Mouse (Mus musculus) hindbrain, embryonic 11.5 days (tissue): Measurements from ENCODE around the gene Olfr287. TPM values are rescaled to one million over a fixed set of nuclear protein-coding genes. Genes with fewer than 3 reads are reported as not detected.

Experiments
- ATAC-seq: fragments of 200-750 bp; cut with Nextera tagmentation; 2 replicates; pipeline ENCODE4 v1.8.0; 2017; ENCODE audit warnings: mild to moderate bottlenecking, moderate TSS enrichment, moderate library complexity; ENCODE audit not compliant: low FRiP score
- DNase-seq: peaks from one replicate; pipeline ENCODE4 v3.0.0-alpha.2; 2015; ENCODE audit warnings: low spot score
- H3K27ac ChIP-seq: fragments of 300-500 bp; sonication (generic); 2 replicates; pipeline ENCODE4 v1.5.1; 2014; ENCODE audit warnings: mild to moderate bottlenecking, low read depth, low read length
- H3K27me3 ChIP-seq: fragments of 300-500 bp; sonication (generic); 2 replicates; pipeline ENCODE4 v1.6.1; 2014; ENCODE audit warnings: mild to moderate bottlenecking, low read length, moderate library complexity, mixed read lengths; ENCODE audit not compliant: control insufficient read depth, insufficient read depth
- H3K36me3 ChIP-seq: fragments of 300-500 bp; sonication (generic); 2 replicates; pipeline ENCODE4 v1.6.1; 2014; ENCODE audit warnings: mild to moderate bottlenecking, low read length, moderate library complexity, mixed read lengths; ENCODE audit not compliant: control insufficient read depth, insufficient read depth
- H3K4me1 ChIP-seq: fragments of 300-500 bp; sonication (generic); replicated peaks from 2 replicates; pipeline ENCODE4 v1.6.1; 2014; ENCODE audit warnings: low read length, mixed read lengths; ENCODE audit not compliant: control insufficient read depth, insufficient read depth
- H3K4me2 ChIP-seq: fragments of 300-500 bp; sonication (generic); replicated peaks from 2 replicates; pipeline ENCODE4 v1.6.1; 2014; ENCODE audit warnings: mild to moderate bottlenecking, low read depth, low read length
- H3K4me3 ChIP-seq: fragments of 300-500 bp; sonication (generic); 2 replicates; pipeline ENCODE4 v1.5.1; 2014; ENCODE audit warnings: low read depth, low read length
- H3K9ac ChIP-seq: fragments of 300-500 bp; sonication (generic); 2 replicates; pipeline ENCODE4 v1.6.1; 2014; ENCODE audit warnings: low read depth, low read length
- H3K9me3 ChIP-seq: fragments of 300-500 bp; sonication (generic); 2 replicates; pipeline ENCODE4 v1.6.1; 2016; ENCODE audit warnings: low read length; ENCODE audit not compliant: control insufficient read depth
- WGBS: fragments of 180-500 bp; shearing (Covaris S2); extraction: QIAGEN DNeasy Blood & Tissue Kit; methylation state at CpG from one replicate; pipeline ENCODE4 v1.1.7; 2014; 5-methylcytosine and 5-hydroxymethylcytosine counted together
- polyA plus RNA-seq: library from polyadenylated mRNA; unstranded; fragments of >200 nt; fragmentation: Nextera tagmentation; extraction: Ambion mirVana; gene quantifications from 2 replicates; pipeline ENCODE4 v1.2.1, GENCODE M21; 2014

Gene Olfr287
- polyA plus RNA-seq: not detected in 2 replicates

GRCm38 (mm10) chr15:98220877-98221276 is at the start of gene Olfr287, which contains the start of gene Gm44579:
Gene Olfr287 (minus strand): TSS chr15:98221056.
Gene Gm44579 (minus strand): TSS chr15:98220977.
- Histone ChIP-seq H3K4me2 (no peak within 1 kb of the TSS), H3K4me3 (no peak within 1 kb of the TSS), H3K4me1 (no peaks in the 10 kb centered on the region), H3K27ac (no peak within 1 kb of the TSS), H3K9me3 (no peaks in the 10 kb centered on the region), H3K36me3 (no peaks in the 10 kb centered on the region), H3K9ac (no peak within 1 kb of the TSS), H3K27me3 (no peaks in the 10 kb centered on the region)
- no peak for DNase-seq
- WGBS: 80% methylated on average over 4 of the region's 4 CpGs
- no peak for ATAC-seq

DNA sequence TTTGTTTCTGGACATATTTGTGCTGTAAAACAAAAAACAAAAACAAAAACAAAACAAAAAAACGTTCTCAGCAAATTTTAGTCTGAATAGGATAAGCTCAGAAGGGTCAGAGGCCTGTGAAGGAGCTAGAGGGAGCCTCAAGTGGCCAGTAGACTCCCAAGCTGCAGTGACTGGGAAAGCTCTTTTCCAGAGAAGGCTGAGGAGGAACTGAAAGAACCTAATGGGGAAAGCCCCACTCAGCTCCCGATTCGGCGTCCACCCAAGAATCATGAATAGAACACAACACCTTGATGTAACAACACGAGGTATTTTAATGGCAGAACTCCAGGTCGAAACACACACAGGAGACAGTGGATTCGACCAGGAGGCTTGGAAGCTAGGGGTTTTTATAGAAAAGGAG is 36.9 kb upstream of the Olfr287 start:
- Histone ChIP-seq H3K9me3 (no peaks in the 10 kb centered on the region), H3K36me3 (no peaks in the 10 kb centered on the region), H3K4me1 (no peaks in the 10 kb centered on the region), H3K4me2 (no peak overlapping the region), H3K9ac (no peak overlapping the region), H3K4me3 (no peak overlapping the region), H3K27ac (no peak overlapping the region), H3K27me3 (no peaks in the 10 kb centered on the region)
- WGBS: 85% methylated on average over 7 of the region's 7 CpGs
- DNase-seq: no peak
- no peak for ATAC-seq

GRCm38 (mm10) chr15:98257193-98257592 is 36.3 kb upstream of the Olfr287 start, which contains the start of gene H1fnt:
Gene H1fnt (minus strand): TSS chr15:98257293.
- no peaks in the 10 kb centered on the region for H3K27me3 ChIP-seq
- no peaks in the 10 kb centered on the region for H3K4me1 ChIP-seq
- ATAC-seq (no peak), DNase-seq (no peak)
- H3K4me2 ChIP-seq: no peak within 1 kb of the TSS
- no peaks in the 10 kb centered on the region for H3K36me3 ChIP-seq
- H3K27ac ChIP-seq: no peak within 1 kb of the TSS
- no peak within 1 kb of the TSS for H3K4me3 ChIP-seq
- 90% methylated on average over 8 of the region's 8 CpGs for WGBS
- H3K9me3 ChIP-seq: no peaks in the 10 kb centered on the region
- no peak within 1 kb of the TSS for H3K9ac ChIP-seq

GRCm38 (mm10) chr15:98256271-98256670 is 35.4 kb upstream of the Olfr287 start:
- Histone ChIP-seq H3K9me3 (no peaks in the 10 kb centered on the region), H3K27me3 (no peaks in the 10 kb centered on the region), H3K4me1 (no peaks in the 10 kb centered on the region), H3K4me2 (no peak overlapping the region), H3K4me3 (no peak overlapping the region), H3K36me3 (no peaks in the 10 kb centered on the region), H3K27ac (no peak overlapping the region), H3K9ac (no peak overlapping the region)
- ATAC-seq (no peak), DNase-seq (no peak)
- WGBS: 96% methylated on average over 13 of the region's 13 CpGs

- no peak for ATAC-seq
- H3K27me3 ChIP-seq: no peaks in the 10 kb centered on the region
- no peak overlapping the region for H3K4me2 ChIP-seq
- no peak overlapping the region for H3K4me3 ChIP-seq
- 95% methylated on average over 4 of the region's 4 CpGs for WGBS
- no peaks in the 10 kb centered on the region for H3K9me3 ChIP-seq
- no peak for DNase-seq
- H3K36me3 ChIP-seq: no peaks in the 10 kb centered on the region
- H3K9ac ChIP-seq: no peak overlapping the region
- H3K4me1 ChIP-seq: no peaks in the 10 kb centered on the region
- H3K27ac ChIP-seq: no peak overlapping the region
Measured at GRCm38 (mm10) chr15:98235442-98235841, 14.6 kb upstream of the Olfr287 start.

DNA sequence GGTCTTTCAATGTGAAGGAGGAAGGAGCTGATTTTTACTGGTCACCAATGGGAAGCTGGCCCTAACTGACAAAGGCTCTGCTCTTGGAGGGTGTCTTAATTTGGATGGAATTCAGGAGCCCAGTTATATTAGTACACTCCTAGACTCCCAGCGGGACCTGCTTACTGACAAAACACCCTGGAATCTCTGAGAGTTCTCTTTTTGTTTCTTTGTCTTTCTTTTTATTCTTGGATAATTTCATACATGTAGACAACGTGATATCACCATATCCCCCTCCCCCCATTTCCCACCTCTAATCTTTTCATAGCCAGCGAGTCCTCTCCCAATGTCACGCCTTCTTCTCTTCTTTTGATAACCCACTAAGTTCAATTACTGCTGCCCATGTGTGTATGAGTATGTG is 13.5 kb upstream of the Olfr287 start, which contains the start of gene Olfr286:
Gene Olfr286 (minus strand): TSS at position 101 of the 400 bp plus-strand sequence.
- Histone ChIP-seq H3K27me3 (no peaks in the 10 kb centered on the region), H3K9ac (no peak within 1 kb of the TSS), H3K27ac (no peak within 1 kb of the TSS), H3K9me3 (no peaks in the 10 kb centered on the region), H3K4me2 (no peak within 1 kb of the TSS), H3K4me3 (no peak within 1 kb of the TSS), H3K4me1 (no peaks in the 10 kb centered on the region), H3K36me3 (no peaks in the 10 kb centered on the region)
- WGBS: 93% methylated on average over 4 of the region's 4 CpGs
- no peak for DNase-seq
- no peak for ATAC-seq

- WGBS: 72% methylated on average over 7 of the region's 7 CpGs
- no peak overlapping the region for H3K27ac ChIP-seq
- H3K36me3 ChIP-seq: no peaks in the 10 kb centered on the region
- no peak overlapping the region for H3K4me2 ChIP-seq
- H3K9me3 ChIP-seq: no peaks in the 10 kb centered on the region
- no peak overlapping the region for H3K4me3 ChIP-seq
- no peaks in the 10 kb centered on the region for H3K27me3 ChIP-seq
- ATAC-seq (no peak), DNase-seq (no peak)
- H3K9ac ChIP-seq: no peak overlapping the region
- no peaks in the 10 kb centered on the region for H3K4me1 ChIP-seq
Measured at GRCm38 (mm10) chr15:98226096-98226495, 5.2 kb upstream of the Olfr287 start.

GRCm38 (mm10) chr15:98225610-98226009 is 4.8 kb upstream of the Olfr287 start:
- H3K4me3 ChIP-seq: no peak overlapping the region
- H3K9ac ChIP-seq: no peak overlapping the region
- no peaks in the 10 kb centered on the region for H3K27me3 ChIP-seq
- no peaks in the 10 kb centered on the region for H3K9me3 ChIP-seq
- H3K36me3 ChIP-seq: no peaks in the 10 kb centered on the region
- ATAC-seq (no peak), DNase-seq (peak; percentile 12)
- 45% methylated on average over 16 of the region's 16 CpGs for WGBS
- H3K4me1 ChIP-seq: no peaks in the 10 kb centered on the region
- H3K4me2 ChIP-seq: no peak overlapping the region
- no peak overlapping the region for H3K27ac ChIP-seq

DNA sequence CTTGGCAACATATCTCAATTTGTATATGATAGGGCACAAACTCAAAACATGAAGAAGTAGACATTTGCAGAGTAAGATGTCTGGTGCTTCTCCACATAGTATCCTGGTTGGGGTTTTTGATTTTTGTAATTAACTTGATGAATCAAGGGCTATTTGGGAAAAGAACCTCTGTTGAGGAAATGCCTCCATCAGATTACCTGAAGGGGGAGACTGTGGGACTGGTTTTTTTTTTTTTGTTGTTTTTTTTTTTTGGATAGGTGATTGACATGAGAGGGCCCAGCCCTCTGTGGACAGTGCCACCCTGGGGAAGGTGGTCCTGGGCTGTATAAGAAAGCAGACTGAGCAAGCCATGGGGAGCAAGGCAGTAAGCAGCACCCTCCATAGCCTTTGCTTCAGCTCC is 1.5 kb upstream of the Olfr287 start:
- H3K9ac ChIP-seq: no peak overlapping the region
- ATAC-seq (no peak), DNase-seq (no peak)
- no peak overlapping the region for H3K4me3 ChIP-seq
- H3K9me3 ChIP-seq: no peaks in the 10 kb centered on the region
- H3K27ac ChIP-seq: no peak overlapping the region
- no peaks in the 10 kb centered on the region for H3K27me3 ChIP-seq
- H3K4me2 ChIP-seq: no peak overlapping the region
- no peaks in the 10 kb centered on the region for H3K4me1 ChIP-seq
- no peaks in the 10 kb centered on the region for H3K36me3 ChIP-seq
